In the genomic region with DNA sequence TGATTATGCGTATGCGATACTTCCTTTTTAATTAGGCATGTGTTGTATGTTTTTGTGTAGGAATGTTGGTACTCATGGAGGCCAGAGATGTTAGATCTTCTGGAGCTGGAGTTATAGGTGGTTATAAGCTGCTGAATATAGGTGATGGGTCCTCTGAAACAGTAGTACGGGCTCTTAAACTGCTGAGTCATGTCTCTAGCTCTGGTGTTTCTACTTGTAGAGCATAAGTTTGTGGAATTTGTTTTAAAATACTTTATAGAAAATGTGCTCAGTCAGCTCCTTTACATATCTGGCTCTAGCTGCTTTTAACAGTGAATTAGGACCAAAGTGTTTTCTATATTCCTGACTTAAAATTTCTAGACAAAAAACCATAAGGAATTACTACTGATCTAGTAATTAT, we compare ENCODE assay signal across 28 mouse cellular contexts.
"Had no signal": no experiment of that assay in that cellular context is flagged by ENCODE, and none has a peak within 500 bp of the region (broad histone marks: within the 10 kb centered on the region; RNA-seq: fewer than 3 reads in every experiment).

No protein-coding gene starts in this region.

- H3K4me1 ChIP-seq: heart, embryonic 10.5 days; heart, embryonic 12.5 days; hindbrain, embryonic 10.5 days; hindbrain, embryonic 12.5 days; intestine, embryonic 15.5 days; kidney, embryonic 15.5 days; limb, embryonic 13.5 days; limb, embryonic 15.5 days; liver, embryonic 12.5 days had no signal

- H3K9ac ChIP-seq: heart, embryonic 12.5 days; hindbrain, embryonic 12.5 days; hindbrain, embryonic 14.5 days; intestine, embryonic 15.5 days; kidney, embryonic 15.5 days; limb, embryonic 13.5 days; limb, embryonic 15.5 days; liver, embryonic 12.5 days; liver, embryonic 14.5 days had no signal

- ATAC-seq: hindbrain, embryonic 16.5 days; inflammation-experienced regulatory T-cells, adult 6 months; intestine, embryonic 15.5 days; liver, embryonic 12.5 days had no signal

- H3K4me2 ChIP-seq: heart, embryonic 12.5 days; hindbrain, embryonic 12.5 days; hindbrain, embryonic 14.5 days; intestine, embryonic 15.5 days; kidney, embryonic 15.5 days; limb, embryonic 13.5 days; limb, embryonic 15.5 days; liver, embryonic 12.5 days had no signal

- H3K27me3 ChIP-seq: heart, embryonic 12.5 days; hindbrain, embryonic 12.5 days; intestine, embryonic 15.5 days; kidney, embryonic 15.5 days; limb, embryonic 13.5 days; limb, embryonic 15.5 days; liver, embryonic 12.5 days had no signal

- DNase-seq: gastrocnemius, adult 2 months; gastrocnemius, postnatal 10 days; gastrocnemius, postnatal 25 days; heart, adult 18-20 months; heart, postnatal 10 days; heart, postnatal 4 days; kidney, adult 11 months; kidney, adult 2 months; kidney, adult 9 months; kidney, postnatal 14 days; kidney, postnatal 36 days; layer of hippocampus, adult 9-11 months; layer of hippocampus, postnatal 36 days; left cerebral cortex, postnatal 4 days had no signal

- H3K4me3 ChIP-seq: gastrocnemius, adult 2 months; heart, embryonic 10.5 days; heart, embryonic 12.5 days; hindbrain, embryonic 10.5 days; hindbrain, embryonic 12.5 days; intestine, embryonic 15.5 days; kidney, embryonic 15.5 days; limb, embryonic 13.5 days; limb, embryonic 15.5 days; liver, embryonic 12.5 days had no signal

- H3K9me3 ChIP-seq: heart, embryonic 10.5 days; heart, embryonic 12.5 days; hindbrain, embryonic 10.5 days; hindbrain, embryonic 12.5 days; intestine, embryonic 15.5 days; kidney, embryonic 15.5 days; limb, embryonic 13.5 days; limb, embryonic 15.5 days; liver, embryonic 12.5 days had no signal

- H3K27ac ChIP-seq: gastrocnemius, adult 2 months; heart, embryonic 10.5 days; hindbrain, embryonic 10.5 days; hindbrain, embryonic 12.5 days; hindbrain, embryonic 14.5 days; intestine, embryonic 15.5 days; kidney, embryonic 15.5 days; kidney, postnatal 0 days; limb, embryonic 13.5 days; limb, embryonic 15.5 days; liver, embryonic 12.5 days; liver, embryonic 14.5 days had no signal
